Mouse (Mus musculus) ES-Bruce4 (cell line): ENCODE results near the gene Lrmda.

Experiments used
- CTCF ChIP-seq: IDR thresholded peaks from one replicate; pipeline ENCODE4 v1.8.1; 2011; ENCODE audit warnings: low read depth, low read length
- POLR2A ChIP-seq: IDR thresholded peaks from one replicate; pipeline ENCODE4 v1.8.1; 2011; ENCODE audit warnings: low read length; ENCODE audit not compliant: insufficient read depth

GRCm38 (mm10) chr14:22118512-22118911 is 99.0 kb downstream of the Lrmda start:
- TF ChIP-seq CTCF (no peak), POLR2A (no peak)
